Mouse (Mus musculus): Measurements from ENCODE around the gene Ccnf. TPM values are rescaled to one million over a fixed set of nuclear protein-coding genes. Genes with fewer than 3 reads are reported as not detected.

Gene Ccnf
- total RNA-seq, 2 experiments from 2014 or later, result 23.3 to 25.5 TPM

DNA sequence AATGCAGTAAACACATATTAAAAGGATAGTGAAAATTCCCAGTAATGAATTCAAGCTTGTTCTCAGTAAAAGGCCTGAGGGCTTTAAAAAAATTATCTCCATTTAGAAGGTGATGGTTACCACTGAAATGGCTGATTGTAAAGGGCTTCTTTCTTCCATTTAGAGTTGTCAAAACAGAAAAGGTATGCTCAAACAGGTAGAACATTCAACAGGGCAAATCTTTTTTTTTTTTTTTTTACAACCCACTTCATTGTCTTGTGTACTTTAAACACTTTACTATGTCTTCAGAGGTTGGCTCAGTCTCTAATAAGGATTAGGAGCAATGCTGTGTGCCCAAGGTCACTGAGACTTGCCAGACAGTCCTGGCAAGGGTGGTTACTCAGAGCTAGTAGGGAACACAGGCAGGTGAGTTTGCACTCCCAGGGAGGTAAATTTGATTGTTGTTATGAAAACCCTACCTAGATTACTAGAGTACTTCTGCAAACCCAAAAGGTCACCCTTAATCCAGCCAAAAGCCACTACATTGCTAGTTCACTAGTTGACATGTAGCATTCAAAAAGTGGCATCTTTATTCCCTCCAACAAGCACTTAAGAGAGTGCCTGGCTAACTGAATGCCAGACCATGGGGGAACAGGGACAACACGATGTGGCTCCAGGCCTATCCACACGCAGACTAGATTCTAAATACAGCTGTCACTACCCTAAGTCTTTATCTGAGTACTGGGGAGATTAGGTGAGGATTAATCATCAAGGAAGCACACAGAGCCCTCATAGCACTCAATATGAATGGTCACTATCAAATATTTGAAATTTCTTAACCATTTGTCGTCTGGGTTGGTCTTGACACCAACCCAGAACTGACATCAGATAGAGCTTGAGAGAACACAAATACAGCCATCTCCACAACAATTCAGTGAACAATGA, 47.4 kb downstream of the Ccnf start:
- DNase-seq (ENCODE audit: low spot score in 2 of 2), result no peak

DNA sequence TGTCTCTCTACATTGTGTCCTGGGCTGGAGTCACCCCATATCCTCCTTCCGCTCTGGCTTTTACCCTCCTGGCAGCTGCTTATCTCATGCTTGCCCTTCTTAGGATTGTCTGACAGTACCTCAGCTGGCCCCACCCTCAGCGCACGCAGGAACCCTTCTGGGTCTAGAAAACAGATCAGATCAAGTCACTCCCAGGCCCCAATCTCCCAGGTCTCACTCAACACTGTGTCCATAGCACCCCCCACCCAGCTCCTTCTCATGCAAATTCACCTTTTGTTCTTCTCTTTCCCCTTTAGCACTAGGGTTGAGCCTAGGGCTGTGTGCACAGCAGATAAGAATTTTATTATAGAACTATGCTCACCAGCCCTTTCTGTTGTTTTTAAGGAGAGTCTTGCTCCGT, 48.2 kb downstream of the Ccnf start:
- no peak for DNase-seq (ENCODE audit: low spot score in 2 of 2)

DNA sequence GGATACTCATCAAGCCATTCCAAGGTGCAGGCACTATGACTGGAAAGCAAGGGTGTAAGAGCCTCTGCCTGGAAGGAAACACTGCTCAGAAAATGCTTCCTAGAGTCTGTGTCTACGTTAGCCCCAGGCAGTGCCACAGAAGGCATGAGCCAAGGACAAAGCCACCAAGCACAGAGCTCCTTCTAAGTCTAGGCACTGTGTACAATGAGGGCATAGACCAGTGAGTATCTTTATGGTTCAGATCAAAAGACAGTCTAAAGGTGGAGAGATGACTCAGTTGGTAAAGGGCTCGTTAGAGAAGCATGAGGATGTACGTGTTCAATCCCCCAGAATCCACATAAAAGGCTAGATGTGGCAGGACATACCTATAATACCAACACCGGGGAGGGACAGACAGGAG, 50.2 kb downstream of the Ccnf start:
- no peak for DNase-seq (ENCODE audit: low spot score in 2 of 2)

DNA sequence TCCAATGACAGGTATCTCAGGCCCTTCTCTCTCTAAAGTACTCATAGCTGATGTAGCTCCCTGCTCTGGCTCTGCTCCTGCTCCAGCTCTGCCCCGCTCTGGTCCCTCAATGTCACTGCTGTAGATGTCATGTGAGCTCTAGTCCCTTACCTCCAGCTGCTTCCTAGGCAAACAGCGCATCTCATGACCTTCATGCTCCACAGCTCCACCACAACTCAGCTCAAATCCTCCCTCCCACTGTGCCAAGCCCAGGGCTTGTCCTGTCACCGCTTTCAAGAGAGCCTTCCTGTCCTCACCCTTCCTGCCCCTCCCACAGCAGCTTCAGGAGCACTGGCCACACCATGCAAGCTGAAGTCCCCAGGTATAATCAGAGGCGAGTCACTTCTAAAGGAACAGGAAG, 51.5 kb downstream of the Ccnf start:
- DNase-seq (ENCODE audit: low spot score in 2 of 2), result no peak

DNA sequence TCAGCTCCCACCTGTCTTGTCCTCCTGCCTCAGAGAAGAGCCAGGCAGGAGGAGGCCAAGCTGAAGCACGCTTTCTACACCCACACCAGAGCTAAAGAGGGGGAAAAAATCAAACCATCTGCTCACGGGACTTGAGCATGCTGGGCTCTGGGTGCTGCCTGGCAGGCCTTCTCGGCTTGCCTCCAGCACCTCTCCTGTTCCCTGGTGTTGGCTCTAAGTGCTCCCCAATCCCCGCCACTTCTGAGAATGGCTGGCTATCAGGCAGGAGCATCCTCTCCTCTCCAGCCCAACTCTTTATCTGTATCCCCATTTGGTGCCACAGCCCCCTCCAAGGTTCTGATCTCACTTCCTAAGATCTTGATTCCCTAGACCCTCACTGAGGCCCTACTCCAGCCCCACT, 52.0 kb downstream of the Ccnf start:
- DNase-seq (ENCODE audit: low spot score in 2 of 2), result no peak

DNA sequence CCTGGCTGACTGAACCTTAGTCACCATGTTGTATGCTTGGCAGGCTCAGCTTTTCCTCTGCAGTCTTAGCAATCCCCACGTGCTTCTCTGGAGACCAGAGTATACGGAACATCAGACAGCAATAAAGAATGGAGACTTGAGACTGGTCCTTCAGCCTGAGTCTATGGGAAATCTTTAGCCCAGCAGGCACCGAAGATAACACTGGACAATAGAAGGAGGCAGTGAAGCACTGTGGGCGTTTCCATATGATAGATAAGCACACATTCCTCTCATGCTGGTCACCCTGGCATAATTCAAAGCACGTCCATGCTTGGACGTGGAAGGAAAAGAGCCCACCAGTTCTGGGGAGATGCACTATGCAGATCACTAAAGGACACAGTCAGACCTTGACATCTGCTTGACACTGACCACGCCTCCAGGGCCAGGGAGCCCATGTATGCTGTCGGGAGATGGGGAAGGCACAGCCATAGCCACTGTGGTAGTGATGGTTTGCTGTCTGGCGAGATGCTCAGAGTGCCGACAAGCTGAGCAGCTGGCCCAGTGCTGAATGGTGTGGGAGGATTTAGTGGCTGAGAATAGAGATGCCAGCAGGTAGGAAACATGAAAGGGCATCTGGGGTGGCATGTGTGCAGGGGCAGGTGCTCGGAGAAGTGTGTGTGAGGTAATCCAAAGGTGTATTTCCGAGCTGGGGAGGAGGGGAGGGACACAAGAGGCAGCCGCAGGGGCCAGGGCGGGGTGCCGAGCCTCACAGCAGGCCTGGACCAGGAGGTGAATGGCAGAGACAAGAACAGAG, 54.1 kb downstream of the Ccnf start:
- no peak for DNase-seq (ENCODE audit: low spot score in 2 of 2)

DNA sequence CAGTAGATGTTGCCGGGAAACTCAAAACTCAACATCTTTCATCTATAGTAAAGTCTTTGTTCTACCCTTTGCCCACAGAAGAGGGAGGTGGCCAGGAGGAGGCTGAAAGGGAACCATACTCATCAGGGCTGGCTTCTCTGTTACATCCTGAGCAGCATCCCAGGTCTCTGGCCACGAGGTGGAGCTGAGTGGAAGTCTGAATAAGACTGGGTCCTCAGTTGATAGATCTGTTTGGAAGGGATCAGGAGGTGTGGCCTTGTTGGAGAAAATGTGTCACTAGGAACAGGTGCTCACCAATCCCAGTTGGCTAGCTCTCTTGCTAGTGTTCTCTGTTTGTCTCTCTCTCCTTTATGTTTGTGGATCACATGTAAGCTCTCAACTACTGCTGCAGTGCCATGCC, 55.9 kb downstream of the Ccnf start:
- DNase-seq (ENCODE audit: low spot score in 2 of 2), result no peak

DNA sequence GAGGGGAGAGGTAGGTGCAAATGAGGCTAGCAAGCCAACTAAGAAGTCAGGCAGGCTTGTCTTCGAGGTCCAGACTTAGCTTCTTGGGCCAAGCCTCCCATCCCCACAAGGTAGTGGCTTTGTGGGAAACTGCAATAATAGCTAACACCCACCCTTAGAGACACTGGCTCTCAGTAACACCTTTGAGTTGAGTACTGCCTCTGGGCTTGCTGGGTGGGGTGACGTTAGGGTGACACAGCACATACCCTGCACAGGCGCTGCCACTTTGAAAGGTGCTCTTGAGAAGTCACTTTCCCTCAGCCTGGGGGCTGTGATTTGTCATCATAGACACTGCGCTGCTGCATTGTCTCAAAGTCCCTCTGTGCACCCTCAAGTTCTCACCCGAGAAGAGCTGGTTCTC, 57.5 kb downstream of the Ccnf start:
- no peak for DNase-seq (ENCODE audit: low spot score in 2 of 2)

DNA sequence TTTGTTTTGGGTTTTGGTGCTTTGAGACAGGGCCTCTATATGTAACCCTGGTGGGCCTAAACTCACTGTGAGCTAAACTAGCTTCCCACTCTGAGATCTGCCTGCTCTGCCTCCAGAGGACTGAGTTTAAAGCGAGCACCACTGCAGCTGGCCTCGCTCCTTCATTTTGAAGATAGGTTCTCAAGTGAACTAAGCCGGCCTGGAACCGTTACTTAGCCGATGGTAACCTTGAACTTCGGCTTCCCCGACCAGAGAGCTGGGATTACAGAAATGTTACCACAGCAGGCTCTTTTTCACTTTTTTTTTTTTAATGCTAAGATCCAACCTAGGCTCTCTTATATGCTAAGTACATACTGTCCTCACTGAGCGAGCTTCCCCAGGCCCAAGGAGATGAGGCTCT, 58.0 kb downstream of the Ccnf start:
- DNase-seq (ENCODE audit: low spot score in 2 of 2), result no peak

DNA sequence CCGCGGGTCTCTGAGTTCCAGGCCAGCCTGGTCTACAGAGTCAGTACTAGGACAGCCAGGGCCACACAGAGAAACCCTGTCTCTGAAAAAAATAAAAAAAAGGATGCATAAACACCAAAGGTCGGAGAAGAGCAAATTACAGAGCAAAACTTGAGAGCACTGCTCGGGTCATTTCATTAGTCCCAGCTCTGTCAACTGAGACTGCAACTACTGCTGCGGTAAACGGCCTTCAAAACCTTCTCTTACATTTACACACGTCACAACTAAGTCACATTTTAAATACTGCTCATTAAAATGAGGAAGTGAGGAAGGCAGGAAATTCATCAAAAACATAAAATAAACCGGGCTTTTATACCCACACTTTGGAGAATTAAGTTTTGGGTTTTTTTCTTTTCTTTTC, 58.4 kb downstream of the Ccnf start:
- DNase-seq (ENCODE audit: low spot score in 2 of 2), result no peak

DNA sequence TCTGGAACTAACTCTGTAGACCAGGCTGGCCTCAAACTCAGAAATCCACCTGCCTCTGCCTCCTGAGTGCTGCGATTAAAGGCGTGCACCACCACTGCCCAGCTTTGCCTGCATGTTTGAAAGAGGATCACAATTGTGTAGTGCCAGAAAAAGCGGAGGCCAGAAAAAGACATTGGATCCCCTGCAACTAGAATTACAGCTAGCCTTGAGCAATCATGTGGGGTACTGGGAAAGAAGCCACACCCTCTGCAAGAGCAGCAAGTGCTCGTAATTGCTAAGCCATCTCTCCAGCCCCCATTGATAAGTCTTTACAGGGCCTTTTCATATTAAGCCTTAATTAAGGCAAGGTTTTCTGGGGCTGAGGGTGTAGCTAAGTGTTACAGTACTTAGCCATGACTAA, 59.8 kb downstream of the Ccnf start:
- DNase-seq (ENCODE audit: low spot score in 2 of 2), result no peak

DNA sequence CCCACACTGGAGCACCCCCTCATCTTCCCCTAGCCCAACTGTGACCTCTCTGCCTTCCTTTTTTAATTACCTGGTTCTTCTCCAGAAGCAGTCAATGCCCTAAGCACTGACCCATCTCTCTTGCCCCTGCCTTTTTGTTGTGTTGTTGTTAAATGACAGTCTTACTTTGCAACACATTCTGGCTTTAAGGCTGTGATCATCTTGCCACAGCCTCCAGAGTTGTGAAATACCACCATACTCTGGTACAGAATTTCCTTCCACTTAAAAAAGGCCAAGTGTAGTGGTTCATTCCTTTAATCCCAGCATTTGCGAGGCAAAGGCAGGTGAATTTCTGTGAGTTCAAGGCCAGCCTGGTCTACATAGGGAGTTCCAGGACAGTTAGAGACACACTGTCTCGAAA, 60.4 kb downstream of the Ccnf start:
- DNase-seq (ENCODE audit: low spot score in 2 of 2), result no peak

DNA sequence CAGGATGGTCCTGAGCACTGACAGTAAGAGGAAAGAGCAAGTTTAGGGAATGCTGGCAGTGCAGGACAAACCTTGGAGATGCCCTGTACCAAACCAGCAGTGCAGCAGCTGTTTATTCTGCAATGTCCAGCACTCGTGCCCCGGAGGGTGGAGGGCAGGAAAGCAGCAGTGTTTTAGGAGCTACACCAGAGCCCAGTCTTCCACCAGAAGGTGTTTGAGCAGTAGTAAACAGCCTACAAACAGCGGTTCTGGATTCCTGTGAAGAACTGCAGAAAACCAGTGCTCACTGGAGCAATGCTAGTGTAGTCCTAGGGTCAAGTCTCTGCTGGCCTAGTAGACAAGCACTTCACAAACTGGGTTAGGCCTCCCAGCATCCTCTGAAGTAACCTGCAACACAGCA, 77.0 kb downstream of the Ccnf start:
- DNase-seq (ENCODE audit: low spot score in 2 of 2), result no peak

DNA sequence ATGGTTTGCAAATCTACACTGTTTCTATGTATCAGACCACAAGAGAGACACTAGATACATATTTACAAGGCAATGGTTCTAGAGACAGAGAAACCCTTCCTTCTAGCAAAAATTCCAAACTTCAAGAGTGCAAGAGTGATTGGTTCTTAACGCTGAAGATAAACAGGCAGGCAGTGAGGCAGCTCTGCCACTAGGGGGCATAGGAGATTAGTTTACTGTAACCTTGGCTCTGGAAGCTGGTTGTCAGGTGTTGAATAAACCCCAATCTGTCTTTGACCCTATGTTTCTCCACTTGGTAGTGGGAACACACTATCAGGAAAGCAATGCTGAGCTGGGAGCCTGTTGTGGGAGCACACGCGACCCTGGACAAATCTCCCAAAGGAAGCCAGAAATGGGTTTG, 77.9 kb downstream of the Ccnf start:
- DNase-seq (ENCODE audit: low spot score in 2 of 2), result peak in 1 of 2 experiments; percentile 44

Small RNA genes within 50 kb of the gene (microRNA-seq; reads per million reads assigned to microRNA genes)
- gene Mir5134 (2.1 reads per million), gene Mir6965 (1.1 reads per million)

Other genes with a start within 250 kb of the Ccnf start
- not detected for gene Prss27, start 213.3 kb downstream of the Ccnf start, total RNA-seq (2021)
- gene Kctd5, start 178.0 kb downstream of the Ccnf start, total RNA-seq (2021), result 10 to 100 TPM; 34.4 to 34.5 TPM
- gene Pdpk1, start 100.6 kb downstream of the Ccnf start, total RNA-seq (2021), result 10 to 100 TPM; 51.0 to 51.8 TPM
- gene Amdhd2, start 87.7 kb downstream of the Ccnf start, total RNA-seq (2021), result 10 to 100 TPM; 44.9 to 46.8 TPM
- gene Atp6v0c, start 81.8 kb downstream of the Ccnf start, total RNA-seq (2021), result 100 to 1,000 TPM; 344 to 347 TPM
- gene Tbc1d24, start 45.9 kb downstream of the Ccnf start, total RNA-seq (2021), result 10 to 100 TPM; 13.7 to 15.9 TPM
- 1 to 10 TPM; 7.6 to 8.2 TPM for gene Ntn3, start 42.0 kb downstream of the Ccnf start, total RNA-seq (2021)
- 10 to 100 TPM; 13.8 to 17.6 TPM for gene Tedc2, start 30.6 kb downstream of the Ccnf start, total RNA-seq (2021)
- under 1 TPM in 1 of 2 experiments, not detected in 1; 0.11 TPM for gene Abca17, start 99.6 kb upstream of the Ccnf start, total RNA-seq (2021)
- gene Abca3, start 100.5 kb upstream of the Ccnf start, total RNA-seq (2021), result 10 to 100 TPM; 27.2 to 38.5 TPM
- 100 to 1,000 TPM; 122 to 133 TPM for gene Rnps1, start 163.1 kb upstream of the Ccnf start, total RNA-seq (2021)
- gene Eci1, start 175.2 kb upstream of the Ccnf start, total RNA-seq (2021), result 100 to 1,000 TPM; 165 to 199 TPM
- gene Dnase1l2, start 191.6 kb upstream of the Ccnf start, total RNA-seq (2021), result 1 to 10 TPM; 3.1 to 3.4 TPM
- gene E4f1, start 218.8 kb upstream of the Ccnf start, total RNA-seq (2021), result 10 to 100 TPM; 31.8 to 35.1 TPM
- 10 to 100 TPM; 44.6 to 46.4 TPM for gene Pgp, start 218.9 kb upstream of the Ccnf start, total RNA-seq (2021)
- gene Bricd5, start 222.4 kb upstream of the Ccnf start, total RNA-seq (2021), result under 1 TPM; 0.50 to 0.93 TPM
- gene Mlst8, start 227.6 kb upstream of the Ccnf start, total RNA-seq (2021), result 10 to 100 TPM; 28.0 to 30.0 TPM
- 10 to 100 TPM; 62.4 to 65.2 TPM for gene Caskin1, start 237.1 kb upstream of the Ccnf start, total RNA-seq (2021)